ENCODE assay signal across 14 mouse cellular contexts in the genomic region with DNA sequence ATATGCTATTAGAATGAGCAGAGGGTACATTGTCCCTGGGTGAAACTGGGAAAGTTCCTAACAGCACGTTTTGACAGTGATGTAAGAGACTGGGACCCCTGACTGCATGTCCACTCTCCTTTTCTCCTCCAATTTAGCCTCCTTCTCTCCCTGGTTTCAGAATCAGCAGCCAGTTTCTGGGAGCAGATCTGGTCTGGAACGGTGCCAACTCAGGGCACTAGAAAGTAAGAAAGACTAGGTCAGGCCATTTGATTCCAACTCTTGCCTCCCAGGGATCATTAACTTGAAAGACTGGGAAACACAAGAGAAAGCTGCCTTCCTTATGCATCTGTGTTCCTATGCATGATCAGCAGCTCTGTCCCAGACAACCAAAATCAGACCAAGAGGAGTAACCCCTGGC. TPM values are rescaled to one million over a fixed set of nuclear protein-coding genes. Genes with fewer than 3 reads are reported as not detected.
DNase-seq lines count a peak whose midpoint lies in the region; ATAC-seq and TF ChIP-seq lines count a peak whose summit lies in the region.
"Had no signal": no experiment of that assay in that cellular context is flagged by ENCODE, and none has a peak within 500 bp of the region (broad histone marks: within the 10 kb centered on the region; RNA-seq: fewer than 3 reads in every experiment).

No protein-coding gene starts in this region.

- 0 out of 2 replicates have a peak, but pooled peaks have one; percentile 16 for ATAC-seq in cerebellum, adult (ENCODE audit: insufficient number of reproducible peaks, low FRiP score, low TSS enrichment)
- ATAC-seq in forebrain, embryonic 13.5 days: no peak
- ATAC-seq: liver, embryonic 12.5 days had no signal

- no peaks in the 10 kb centered on the region for H3K36me3 ChIP-seq in forebrain, embryonic 13.5 days (ENCODE audit: poor library complexity, severe bottlenecking)
- H3K36me3 ChIP-seq: liver, embryonic 12.5 days had no signal

- no peak overlapping the region for H3K4me3 ChIP-seq in layer of hippocampus, adult 2 months
- H3K4me3 ChIP-seq in forebrain, embryonic 13.5 days: no peak overlapping the region
- H3K4me3 ChIP-seq: liver, embryonic 12.5 days had no signal

- no peaks in the 10 kb centered on the region for H3K9me3 ChIP-seq in forebrain, embryonic 13.5 days (replicated peaks)
- H3K9me3 ChIP-seq: liver, embryonic 12.5 days had no signal

- peaks cover 36% of the 10 kb centered on the region for H3K27me3 ChIP-seq in forebrain, embryonic 13.5 days

- peaks cover 30% of the 10 kb centered on the region; the same call in 1 of the 2 replicates for H3K4me1 ChIP-seq in forebrain, embryonic 13.5 days

- no peak overlapping the region for H3K27ac ChIP-seq in layer of hippocampus, adult 2 months
- no peak overlapping the region for H3K27ac ChIP-seq in forebrain, embryonic 13.5 days
- H3K27ac ChIP-seq: liver, embryonic 12.5 days had no signal

- WGBS in forebrain, embryonic 13.5 days: 48% methylated on average over 2 of the region's 2 CpGs

- no peak overlapping the region for H3K4me2 ChIP-seq in forebrain, embryonic 13.5 days

- H3K9ac ChIP-seq in forebrain, embryonic 13.5 days: no peak overlapping the region
- H3K9ac ChIP-seq: liver, embryonic 12.5 days had no signal

- TF ChIP-seq CTCF in layer of hippocampus, adult 2 months (conservative IDR thresholded peaks at IDR 0.05): no peak

- no peak for DNase-seq in cerebellum, adult 9-10 months
- DNase-seq in layer of hippocampus, adult 2 months (ENCODE audit: low spot score in 2 of 2): peak; percentile 0 to 7
- no peak for DNase-seq in layer of hippocampus, adult 9-10 months (ENCODE audit: low spot score)
- peak; percentile 7 for DNase-seq in urinary bladder, postnatal 14 days (ENCODE audit: low spot score)
- no peak for DNase-seq in urinary bladder, postnatal 36 days (ENCODE audit: low spot score in 2 of 2)
- no peak for DNase-seq in ovary, postnatal 10 days (ENCODE audit: low spot score)
- DNase-seq: cerebellum, adult 8-10 months; thymus, postnatal 4 days had no signal

RNA-seq across cellular contexts. Expression of a gene that starts 1.8 kb away (rescaled TPM):
- total RNA-seq in layer of hippocampus, adult 2 months (2021): not detected
- 7.3 and 7.7 TPM in 2 replicates for polyA plus RNA-seq in forebrain, embryonic 13.5 days (2015; fragmentation: Nextera tagmentation; extraction: Ambion mirVana)
- total RNA-seq: hematopoietic stem cell, adult 5-6 weeks; megakaryocyte, adult 5-6 weeks had no signal

RNA-seq across cellular contexts. Expression of a gene that starts 42.7 kb away (rescaled TPM):
- total RNA-seq in layer of hippocampus, adult 2 months (2021): not detected
- polyA plus RNA-seq in forebrain, embryonic 13.5 days (2015; fragmentation: Nextera tagmentation; extraction: Ambion mirVana): not detected in 2 replicates
- total RNA-seq: hematopoietic stem cell, adult 5-6 weeks; layer of hippocampus, postnatal 14 days; megakaryocyte, adult 5-6 weeks had no signal
- polyA plus RNA-seq: liver, embryonic 12.5 days had no signal

RNA-seq across cellular contexts. Expression of a gene that starts 42.7 kb away (rescaled TPM):
- total RNA-seq in layer of hippocampus, adult 2 months (2021): 100 to 1,000 TPM; 984 to 990 TPM
- polyA plus RNA-seq in forebrain, embryonic 13.5 days (2015; fragmentation: Nextera tagmentation; extraction: Ambion mirVana): 103 and 110 TPM in 2 replicates

Comparison
In these comparisons a context has a peak if more than half of its experiments do, and no peak if none do; other contexts are left out.
1. DNase-seq: peak in layer of hippocampus, adult 2 months (2 of 2) and urinary bladder, postnatal 14 days (single experiment); none in cerebellum, adult 9-10 months (single experiment), layer of hippocampus, adult 9-10 months (single experiment), urinary bladder, postnatal 36 days (0 of 2) and ovary, postnatal 10 days (single experiment).